Mouse (Mus musculus) E14TG2a.4 (cell line): ENCODE measurements at regions not wholly inside any gene's neighbourhood (a gene's known extent, or its start where the extent isn't known, plus 50 kb on each side); places are given as distances from the start of the nearest gene placed in this dataset.

Source experiments
- CTCF ChIP-seq: conservative IDR thresholded peaks from 2 replicates; pipeline ENCODE4 v1.5.1; 2014; ENCODE audit warnings: low read length
- NANOG ChIP-seq: IDR thresholded peaks from 2 replicates; pipeline ENCODE4 v1.6.1; 2014; ENCODE audit warnings: borderline replicate concordance, low read length, mixed read lengths
- POU5F1 ChIP-seq: IDR thresholded peaks from 2 replicates; pipeline ENCODE4 v1.6.1; 2014; ENCODE audit warnings: low read length, borderline replicate concordance

DNA sequence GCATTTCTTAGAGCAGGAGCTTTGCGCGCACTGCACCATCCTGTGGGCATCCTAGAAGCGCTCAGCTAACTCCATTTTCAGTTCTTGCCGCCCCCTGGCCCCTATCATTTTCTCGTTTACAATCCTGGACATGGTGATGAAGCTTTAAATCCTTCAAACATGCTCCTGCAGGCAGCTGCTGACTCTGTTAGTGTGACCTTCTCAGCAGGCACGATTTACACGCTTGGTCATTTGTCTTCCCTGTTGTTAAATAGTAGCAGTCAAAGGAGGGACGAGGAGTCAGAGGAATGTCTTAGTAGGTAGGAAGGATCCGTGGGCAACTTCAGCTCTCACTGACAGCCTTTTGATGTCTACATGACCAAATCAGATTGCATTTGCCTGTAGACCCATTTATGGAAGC is 670.4 kb downstream of the Tmem132b start:
- TF ChIP-seq CTCF (no peak), NANOG (no peak), POU5F1 (no peak)
